Mouse (Mus musculus): ENCODE results near the gene Arf3.

DNA sequence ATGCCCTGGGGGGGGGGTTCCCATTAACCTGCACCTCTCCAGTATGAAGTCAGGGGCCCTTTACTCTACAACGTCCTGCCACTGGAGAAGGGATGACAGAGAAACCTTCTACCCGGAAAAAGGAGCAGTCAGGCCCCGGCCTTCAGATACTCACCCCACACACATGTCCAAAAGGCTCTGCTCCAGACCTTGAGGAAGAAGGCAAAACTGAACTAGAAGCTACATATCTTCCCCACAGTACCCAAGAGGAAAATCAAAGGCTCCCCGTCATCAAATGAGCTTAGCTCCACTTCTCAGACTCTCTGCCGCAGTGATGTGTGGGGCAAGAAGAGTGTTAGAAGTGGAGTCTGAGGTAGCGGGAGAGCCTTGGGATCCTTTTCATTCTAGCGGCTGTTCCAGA is 36.3 kb downstream of the Arf3 start:
- TF ChIP-seq POLR2A (IDR thresholded peaks at IDR 0.05; ENCODE audit: borderline replicate concordance, control insufficient read depth, low read depth, low read length) (no peak), CTCF (IDR thresholded peaks at IDR 0.05; ENCODE audit: control insufficient read depth, insufficient read depth, low read length) (no peak)
